Mouse (Mus musculus): ENCODE measurements at regions not wholly inside any gene's neighbourhood (a gene's known extent, or its start where the extent isn't known, plus 50 kb on each side); places are given as distances from the start of the nearest gene placed in this dataset.

DNA sequence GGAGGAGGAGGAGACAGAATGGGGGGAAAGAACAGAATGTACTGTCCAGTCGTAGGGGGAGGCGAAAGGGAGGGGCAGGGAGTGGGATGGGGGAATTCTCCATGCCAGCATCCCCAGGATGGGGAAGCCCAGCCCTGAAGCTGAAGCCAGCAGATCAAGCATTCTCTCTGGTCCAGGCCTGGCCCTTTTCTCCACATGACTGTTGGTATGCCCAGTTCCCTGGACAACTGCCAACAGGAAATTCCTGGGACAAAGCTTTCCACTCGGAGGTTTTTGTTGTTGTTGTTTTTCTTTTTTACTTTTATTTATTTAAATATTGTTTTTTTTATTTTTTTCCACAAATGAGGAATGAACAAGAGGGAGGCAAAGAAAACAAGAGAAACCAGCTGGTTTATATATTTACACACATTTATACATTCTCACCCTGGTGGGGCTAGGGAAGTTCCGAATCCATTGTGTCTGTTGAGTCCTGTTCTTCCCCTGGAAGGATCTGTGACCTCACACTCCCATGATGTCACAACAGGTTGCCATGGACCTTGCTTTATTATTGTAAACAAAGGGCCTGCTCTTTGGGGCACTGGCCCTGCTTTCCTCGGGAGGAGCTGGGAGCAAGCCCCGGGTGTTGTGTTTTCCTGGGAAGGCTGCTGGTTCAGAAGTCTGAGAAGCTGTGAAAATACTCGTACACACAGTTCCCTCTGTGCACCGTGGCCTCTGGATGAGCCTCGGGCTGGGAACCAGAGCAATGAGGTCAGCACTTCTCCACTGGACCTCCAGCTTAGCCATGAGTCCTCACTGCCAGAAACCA is 135.5 kb upstream of the Med13l start:
- no peak for DNase-seq (ENCODE audit: low spot score)

DNA sequence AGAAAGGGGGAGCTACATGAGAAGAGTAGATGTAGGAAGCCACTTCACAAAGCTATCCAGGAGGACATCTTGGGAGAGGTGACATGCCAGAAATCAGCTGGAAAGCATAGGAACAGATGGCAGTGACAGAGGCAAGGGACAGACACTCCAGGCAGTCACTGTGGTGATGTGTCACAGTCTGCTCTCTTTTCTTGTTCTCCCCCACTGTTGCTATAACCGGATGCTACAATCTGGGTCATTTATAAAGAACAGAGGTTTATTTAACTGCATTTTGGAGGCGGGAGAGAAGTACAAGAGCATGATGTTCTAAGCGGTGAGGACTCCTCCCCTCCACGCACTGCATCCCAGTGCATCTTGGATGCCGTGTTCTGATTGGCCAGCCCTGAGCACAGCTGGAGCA is 133.8 kb upstream of the Med13l start:
- peak; percentile 52 for DNase-seq (ENCODE audit: low spot score)

DNA sequence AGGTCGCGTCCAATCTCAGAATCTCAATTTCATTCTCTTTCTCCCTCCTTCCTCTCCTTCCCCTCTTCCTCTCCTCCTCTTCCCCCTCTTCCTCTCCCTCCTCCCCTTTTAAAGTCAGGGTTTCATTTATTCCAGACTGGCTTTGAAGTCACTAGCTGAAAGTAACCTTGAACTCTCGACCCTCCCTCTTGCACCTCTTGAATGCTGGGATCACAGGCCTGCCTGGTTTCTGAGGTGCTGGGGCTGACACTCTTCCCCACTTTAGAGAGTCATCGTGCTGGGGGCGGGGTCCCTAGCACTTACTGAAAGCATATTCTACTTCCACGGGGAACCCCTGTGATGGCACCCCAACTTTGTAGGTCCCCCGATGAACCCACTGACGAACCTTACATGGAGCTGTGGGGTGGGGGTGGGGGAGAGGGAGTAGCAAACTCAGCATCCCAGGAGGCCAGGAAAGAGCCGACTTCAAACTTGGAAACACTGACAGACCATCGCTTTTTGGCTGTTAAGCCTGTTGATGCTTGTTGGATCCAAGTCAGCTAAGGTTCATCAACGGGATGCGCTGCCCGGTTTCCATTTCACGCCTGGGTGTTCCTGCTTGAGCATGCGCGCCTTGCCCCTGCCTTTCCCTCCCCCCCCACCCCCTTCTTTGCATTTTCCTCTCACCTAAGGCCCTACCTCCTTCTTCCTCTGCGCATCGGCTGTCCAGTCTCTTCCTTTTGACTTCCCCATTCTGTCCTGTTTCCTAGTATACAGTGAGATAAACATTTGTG is 132.0 kb upstream of the Med13l start:
- no peak for DNase-seq (ENCODE audit: low spot score)

DNA sequence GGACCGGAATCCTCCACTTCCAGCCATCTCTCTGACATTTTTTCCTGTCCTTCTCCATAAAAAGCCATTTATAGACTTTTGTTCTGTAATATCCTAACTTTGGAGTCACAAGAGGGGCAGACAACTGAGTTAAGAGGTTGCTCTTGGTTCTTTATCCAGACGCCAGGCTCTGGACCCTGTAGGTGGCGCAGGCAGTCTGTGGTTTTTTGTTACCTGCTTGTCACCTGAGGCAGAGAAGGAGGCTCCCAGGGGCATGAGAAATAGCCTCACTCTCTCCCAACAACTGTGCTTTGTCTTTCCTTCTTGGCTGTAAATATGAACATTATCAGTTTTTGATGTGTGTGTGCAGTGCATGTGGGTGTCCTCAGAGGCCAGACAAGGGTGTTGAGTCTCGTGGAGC is 126.9 kb upstream of the Med13l start:
- no peak for DNase-seq (ENCODE audit: low spot score)

DNA sequence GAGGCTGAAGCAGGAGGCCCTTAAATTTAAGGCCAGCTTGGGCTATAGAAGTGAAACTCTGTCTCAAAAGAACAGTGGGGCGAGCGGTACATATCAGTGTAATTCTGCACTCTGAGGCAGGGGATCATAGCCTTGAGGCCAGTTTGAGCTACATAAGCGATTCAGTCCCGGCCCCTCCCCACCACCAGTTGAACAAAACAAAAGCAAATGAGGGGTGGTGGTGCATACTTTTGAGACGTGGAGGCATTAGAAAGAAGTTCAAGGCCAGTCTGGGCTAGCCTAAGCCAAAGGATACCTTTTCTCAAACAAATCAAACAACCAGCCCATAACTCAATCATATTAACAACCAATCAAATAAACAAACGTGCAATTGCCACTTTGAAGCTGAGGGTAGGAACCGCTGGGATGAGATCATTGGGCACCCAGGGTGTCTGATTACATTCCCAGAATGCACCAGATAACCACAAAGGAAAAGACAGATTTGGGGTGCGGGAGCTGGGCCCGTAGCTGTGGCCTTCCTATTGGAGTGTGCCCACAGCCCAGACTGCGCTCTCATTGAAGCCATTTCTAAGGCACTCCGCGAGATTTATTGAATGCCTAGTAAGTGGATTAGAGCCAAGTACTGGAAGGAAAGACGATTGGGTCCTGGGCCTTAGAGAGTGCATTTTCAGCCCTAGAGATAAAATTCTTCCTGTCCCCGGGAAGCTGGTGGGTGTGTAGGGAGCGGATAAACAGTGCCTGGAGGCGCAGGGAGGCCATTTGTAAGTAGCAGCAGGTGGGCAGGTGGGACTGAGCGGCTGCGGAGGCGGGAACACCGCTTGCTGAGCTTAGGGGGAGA is 125.5 kb upstream of the Med13l start:
- no peak for DNase-seq (ENCODE audit: low spot score)

DNA sequence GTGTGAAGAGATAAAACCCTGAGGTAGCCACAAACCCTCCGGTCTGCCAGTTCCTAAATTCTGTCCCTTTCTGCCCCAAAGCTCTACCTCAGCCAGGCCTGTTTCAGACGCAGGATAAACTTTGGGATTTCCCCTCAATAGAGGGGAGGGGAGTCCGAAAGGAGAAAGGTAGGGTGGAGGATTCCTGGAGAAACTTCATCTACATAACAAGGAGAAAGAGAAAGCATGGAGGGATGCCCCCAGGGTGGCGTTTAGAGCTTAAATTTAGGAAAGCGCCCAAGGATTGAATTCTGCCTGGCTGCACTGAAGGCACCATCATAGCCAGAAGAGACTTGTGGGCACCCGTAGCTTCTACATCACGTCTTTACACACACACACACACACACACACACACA is 124.9 kb upstream of the Med13l start:
- no peak for DNase-seq (ENCODE audit: low spot score)

DNA sequence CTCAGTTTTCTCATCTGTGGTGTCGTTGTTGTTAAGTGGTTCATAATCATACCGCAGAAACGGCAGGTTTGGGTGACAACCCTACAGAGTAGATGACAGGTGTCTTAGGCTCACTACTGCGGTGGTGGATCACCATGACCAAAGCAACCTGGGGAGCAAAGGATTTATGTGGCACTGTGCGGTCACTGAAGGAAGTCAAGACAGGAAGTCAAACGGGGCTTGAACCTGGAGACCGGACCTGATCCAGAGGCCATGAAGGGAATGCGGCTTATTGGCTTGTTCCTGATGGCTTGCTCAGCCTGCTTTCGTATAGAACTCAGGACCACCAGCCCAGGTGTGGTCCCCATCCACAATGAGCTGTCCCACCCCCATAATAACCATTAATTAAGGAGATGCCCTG is 124.4 kb upstream of the Med13l start:
- no peak for DNase-seq (ENCODE audit: low spot score)

DNA sequence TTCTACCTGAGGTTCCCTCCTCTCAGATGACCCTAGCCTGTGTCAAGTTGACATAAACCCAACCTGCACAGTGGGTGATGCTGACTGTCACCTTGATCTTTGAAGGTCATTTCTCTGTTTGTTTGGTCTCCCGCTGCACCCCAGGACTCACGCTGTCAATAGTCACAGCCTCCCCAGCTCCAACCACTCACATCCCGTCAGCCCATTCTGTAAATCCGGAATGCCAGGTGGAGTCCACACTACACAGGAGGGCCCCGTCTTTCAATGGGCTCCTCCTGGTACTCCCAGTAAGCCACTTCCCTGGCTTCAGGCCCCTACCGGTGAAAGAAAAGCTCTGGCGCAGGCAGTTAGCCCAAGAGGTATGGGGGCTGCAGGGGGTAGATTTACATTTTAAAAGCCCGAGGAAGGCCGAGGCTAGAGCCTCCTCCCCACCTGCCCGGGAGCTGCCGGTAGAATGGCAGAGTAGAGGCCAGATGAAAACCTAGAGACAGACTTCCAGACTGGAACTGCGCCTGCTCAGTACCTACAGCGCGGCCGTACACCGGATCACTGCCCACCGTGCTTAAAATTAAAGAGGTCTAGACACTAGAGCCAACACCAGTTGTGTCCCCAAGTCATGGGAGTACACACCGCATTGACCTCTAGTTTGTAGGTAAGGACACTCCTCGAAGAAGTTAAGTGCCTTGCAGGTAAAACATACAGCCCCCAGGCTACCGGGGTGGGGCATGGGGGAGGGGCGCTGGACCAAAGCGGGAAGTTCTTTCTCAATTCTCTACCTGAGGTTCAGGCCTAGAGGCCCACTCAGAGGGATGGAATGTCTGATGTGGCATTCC is 123.8 kb upstream of the Med13l start:
- DNase-seq (ENCODE audit: low spot score): no peak

DNA sequence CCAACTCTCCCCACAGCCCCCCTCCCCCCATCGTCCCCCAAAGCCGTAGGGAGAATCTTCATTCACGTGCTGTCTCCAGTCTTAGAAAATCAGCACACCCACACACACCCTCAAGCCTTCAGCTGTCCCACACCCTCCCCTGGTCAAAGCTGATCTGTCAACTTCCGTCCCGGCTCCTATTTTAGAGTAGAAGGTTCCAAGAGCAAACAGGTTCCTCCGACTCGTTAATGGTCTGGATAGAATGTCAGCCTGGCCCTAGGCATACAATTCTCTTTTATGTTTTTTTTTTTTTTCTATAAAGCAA is 123.2 kb upstream of the Med13l start:
- DNase-seq (ENCODE audit: low spot score): no peak

DNA sequence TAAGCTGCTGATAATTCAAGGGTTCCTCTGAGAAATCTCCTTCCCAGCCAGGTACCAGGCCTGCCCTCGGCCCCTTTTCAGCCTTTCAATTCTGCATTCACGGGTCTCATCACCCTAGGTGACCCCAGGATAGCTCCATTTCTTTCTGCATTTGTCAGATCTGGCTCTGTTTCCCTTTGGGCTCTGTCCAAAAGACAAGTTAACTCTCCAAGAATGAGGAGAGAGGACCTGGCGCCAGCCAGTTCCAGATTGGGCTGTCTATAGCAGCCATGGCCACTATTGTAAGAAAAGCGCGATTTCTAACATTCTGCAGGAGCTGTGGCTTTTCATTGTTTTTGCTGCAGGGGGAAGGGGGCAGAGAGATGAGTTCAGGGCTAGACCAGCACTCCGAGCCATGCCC is 122.5 kb upstream of the Med13l start:
- DNase-seq (ENCODE audit: low spot score): no peak

DNA sequence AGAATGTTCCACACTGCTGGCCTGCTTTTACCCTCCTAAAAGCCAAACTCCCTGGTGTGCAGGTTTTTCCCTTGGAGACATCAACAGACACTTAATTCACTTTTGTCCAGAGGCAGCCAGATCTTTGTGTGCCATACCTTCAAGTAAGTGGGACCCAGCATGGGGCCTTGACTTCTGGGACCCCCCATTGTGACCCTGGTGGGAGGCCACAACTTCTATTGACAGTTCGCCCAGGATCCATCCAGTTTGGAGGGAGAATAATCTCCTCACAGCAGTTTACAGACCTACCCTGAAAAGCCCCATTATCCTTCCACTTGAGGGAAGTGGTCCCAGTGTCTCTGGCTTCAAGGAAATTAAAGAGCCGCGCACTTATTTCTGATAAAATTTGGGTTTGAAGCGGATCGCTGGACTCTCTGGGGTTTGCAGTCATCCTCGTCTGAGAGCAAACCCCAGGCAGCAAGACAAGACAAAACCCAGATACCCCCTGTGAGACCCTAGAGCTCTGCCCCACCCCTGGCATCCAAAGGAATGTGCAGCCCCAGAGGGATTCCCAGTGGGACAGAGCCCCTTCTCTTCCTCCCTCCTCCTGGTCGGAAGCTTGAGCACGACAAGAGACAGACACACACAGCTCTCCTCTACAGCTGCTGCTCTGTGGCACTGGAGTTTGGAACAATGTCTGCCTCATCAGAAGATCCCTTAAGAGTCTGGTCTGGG is 115.8 kb upstream of the Med13l start:
- DNase-seq (ENCODE audit: low spot score): no peak

DNA sequence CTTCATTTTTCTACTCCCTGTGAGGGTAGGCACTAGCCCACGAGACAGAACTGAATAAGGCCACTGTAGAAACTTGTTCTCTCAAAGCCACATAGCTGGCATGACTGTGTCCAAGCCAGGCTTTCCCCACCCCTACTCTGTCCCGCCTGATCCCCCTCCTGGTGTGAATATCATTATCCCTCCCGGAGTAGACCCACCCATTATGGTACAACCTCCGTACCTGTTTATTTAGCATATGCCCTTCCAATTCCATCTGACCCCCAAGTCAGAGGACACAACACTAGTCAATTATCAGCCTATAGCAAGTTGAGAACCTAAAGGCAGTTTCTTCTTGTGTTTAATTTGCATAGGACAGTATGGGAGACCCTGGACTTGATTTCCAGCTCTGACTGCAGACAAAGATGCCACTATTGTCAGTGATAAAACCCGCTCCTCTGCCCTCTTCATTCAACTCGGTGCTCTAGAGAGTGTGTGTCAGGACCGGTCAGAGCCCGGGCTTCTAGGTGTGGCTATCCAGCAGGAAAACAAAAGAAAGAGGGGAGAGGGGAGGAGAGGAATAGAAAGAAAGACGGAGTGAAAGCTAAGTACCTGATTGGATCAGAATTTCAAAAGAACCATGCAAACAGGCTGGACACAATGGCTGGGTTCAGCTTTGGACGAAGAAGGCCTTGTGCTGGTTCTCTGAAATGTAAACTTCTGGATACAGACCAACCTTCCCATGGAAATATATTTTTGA is 115.1 kb upstream of the Med13l start:
- no peak for DNase-seq (ENCODE audit: low spot score)

DNA sequence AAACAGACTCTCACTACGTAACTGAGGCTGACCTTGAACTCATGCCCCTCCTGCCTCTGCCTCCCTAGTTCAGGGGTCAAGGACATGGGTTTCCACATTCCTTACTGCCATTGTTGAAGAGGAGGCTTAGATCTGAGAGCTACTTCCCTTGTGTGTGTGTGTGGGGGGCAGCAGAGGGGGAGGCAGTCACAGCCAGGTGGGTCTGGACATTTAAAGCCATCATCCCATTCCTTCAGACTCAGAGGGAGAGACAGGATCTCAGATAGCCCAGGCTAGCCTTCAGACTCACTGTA is 114.5 kb upstream of the Med13l start:
- DNase-seq (ENCODE audit: low spot score): no peak

DNA sequence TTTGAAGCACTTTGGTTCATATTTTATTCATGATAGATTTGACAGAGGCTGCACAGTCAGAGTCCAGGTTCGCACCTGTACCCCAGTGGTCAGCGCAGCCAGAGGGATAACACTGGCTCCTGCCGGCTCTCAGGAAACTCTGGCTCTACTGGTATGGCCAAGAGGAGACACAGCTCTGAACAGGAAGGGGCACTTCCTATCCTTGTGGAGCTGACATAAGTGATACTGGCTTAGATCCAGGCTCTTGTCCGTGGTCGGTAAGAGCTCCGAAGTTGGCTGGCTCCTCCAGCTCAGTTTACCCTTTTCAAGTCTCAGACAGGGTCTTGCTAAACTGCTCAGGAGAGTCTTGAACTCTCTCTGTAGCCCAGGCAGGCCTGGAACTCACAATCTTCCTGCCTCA is 113.6 kb upstream of the Med13l start:
- no peak for DNase-seq (ENCODE audit: low spot score)

DNA sequence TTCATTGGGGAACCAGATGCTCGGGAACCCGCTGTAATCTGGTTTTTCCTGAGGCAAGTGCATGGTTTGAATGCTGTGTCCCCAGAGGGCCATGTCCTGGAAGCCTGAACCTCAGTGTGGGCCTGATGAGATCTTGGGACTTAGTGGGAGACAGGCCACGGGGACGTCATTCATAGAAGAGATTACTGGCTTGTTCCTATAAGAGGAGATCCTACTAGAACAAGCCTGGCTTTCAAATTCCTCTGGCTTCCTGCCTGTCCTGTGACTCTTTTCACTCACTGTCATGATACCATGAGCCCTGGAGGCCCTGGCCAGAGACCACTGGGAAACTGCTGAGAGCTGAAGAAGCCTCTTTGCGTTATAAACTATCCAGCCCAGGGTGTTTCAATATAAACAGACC is 113.1 kb upstream of the Med13l start:
- DNase-seq (ENCODE audit: low spot score): no peak

DNA sequence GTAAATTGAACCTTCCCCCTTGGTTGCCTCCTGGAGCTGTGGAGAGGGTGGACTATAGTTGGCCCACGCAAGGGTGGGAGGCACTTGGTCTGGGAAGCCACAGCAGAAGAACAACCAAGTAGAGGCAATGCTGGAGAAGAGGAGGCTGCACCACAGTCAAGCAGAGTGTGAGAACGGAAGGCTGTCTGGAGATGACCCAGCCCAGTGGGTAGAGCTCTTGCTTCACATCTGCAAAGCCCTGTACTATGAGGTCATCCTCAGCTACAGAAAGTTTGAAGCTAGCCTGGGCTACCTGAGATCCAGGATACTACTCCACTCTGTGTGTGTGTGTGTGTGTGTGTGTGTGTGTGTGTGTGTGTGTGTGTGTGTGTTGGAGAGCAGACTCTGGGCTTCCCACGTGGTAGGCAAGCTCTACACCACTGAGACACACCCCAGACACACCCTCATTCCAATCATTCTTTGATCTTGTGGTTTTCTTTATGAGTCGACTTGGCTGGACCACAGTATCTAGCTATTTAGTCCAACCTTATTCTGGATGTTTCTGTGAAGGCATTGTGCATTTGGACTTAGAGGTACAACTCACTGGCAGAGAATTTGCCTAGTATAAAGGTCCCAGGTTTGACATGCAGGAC is 111.5 kb upstream of the Med13l start:
- DNase-seq (ENCODE audit: low spot score): no peak

DNA sequence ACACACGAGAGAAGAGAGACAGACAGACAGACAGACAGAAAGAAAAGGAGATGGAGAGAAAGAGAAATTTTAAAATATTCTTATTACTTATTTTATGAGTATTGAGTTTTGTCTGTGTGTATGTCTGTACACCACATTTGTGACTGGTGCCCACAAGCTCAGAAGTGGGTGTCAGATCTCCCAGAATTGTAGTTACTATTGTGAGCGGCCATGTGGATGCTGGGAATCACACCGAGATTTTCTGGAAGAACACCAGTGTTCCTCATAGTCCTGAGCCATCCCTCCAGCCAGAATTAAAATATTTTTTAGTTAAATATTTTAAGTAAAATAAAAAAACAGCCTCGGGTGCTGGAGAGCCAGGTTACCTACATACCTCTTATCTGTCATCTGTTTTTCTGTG is 110.6 kb upstream of the Med13l start:
- DNase-seq (ENCODE audit: low spot score): no peak

DNA sequence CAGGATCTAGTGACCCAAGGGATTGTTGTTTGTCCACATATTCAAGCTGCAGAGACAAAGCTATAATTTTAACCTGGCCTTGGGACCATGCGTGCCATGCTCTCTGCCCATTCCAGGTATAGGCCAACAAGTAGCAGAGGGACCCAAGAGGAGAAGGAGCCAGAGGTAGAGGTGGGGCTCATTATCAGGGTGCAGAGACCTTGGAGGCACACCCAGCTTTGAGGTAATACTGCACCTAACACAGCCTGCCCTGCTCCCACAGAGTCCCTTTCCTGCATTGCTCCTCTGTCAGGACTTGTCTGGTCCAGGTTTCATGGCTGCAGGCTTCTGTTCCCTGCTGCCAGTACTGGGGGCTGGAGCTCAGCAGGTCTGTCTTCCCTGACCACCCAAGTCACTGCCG is 108.4 kb upstream of the Med13l start:
- DNase-seq (ENCODE audit: low spot score): no peak

DNA sequence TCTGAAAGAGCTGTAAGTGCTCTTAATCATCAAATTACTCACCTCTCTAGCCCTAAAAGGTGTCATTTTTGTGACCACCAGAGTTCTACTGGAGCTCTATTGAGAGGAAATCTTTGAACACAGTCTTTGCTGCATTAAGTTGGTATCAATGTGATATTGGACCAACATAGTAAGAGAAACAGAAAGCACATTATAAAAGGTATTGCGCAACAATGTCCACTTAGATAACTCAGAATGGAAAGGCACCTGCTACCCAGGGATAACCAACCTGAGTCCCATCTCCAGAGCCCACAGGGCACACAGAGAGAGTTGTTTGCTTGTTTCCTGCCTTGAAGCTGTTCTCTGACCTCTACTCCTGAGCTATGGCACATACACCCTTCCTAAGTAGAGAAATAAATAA is 106.4 kb upstream of the Med13l start:
- no peak for DNase-seq (ENCODE audit: low spot score)

DNA sequence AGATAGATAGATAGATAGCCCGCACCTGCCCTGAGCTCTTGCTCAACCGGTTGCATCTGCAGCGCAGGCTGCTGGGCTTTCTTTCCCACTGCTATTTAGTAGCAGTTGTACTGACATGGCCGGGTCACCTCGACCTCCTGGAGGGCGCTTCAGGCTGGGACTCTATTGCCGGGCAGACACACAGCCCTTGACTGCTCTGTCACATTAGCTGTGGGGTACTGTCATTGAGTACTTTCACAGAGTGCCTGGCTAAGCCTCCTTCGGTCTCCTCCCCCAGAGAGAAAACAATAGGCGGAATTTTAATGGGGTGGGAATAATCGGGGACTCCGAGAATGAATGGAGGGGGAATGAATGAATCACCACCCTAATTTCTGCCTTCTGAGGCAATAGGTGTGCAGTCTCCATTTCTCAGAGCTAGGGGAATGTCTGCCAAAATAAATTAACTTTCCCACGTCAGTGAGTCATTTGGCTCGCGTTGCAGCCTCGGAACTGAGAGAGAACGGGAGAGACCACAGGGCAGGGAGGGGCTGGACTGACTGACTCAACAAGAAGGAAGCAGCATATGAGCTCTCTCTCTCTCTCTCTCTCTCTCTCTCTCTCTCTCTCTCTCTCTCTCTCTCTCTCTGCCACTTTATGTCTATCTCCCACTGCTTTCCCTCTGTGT is 101.6 kb upstream of the Med13l start:
- peak; percentile 41 for DNase-seq (ENCODE audit: low spot score)

All from layer of hippocampus, adult 11-12 months (tissue).